8 mouse cellular contexts compared by ENCODE assay signal in genomic region chr7:123338351-123338750, GRCm38 (mm10). TPM values are rescaled to one million over a fixed set of nuclear protein-coding genes. Genes with fewer than 3 reads are reported as not detected.
DNase-seq lines count a peak whose midpoint lies in the region; ATAC-seq and TF ChIP-seq lines count a peak whose summit lies in the region.

No protein-coding gene starts in this region.

- DNase-seq in heart, postnatal 0 days (ENCODE audit: low spot score), result peak; percentile 9
- no peak for DNase-seq in heart, postnatal 25 days (ENCODE audit: low spot score)
- no peak for DNase-seq in spleen, adult 12 weeks (ENCODE audit: low spot score)

- H3K4me2 ChIP-seq in heart, postnatal 0 days (ENCODE audit: low read depth, low read length), result no peak overlapping the region
- H3K4me2 ChIP-seq in kidney, embryonic 15.5 days, result no peak overlapping the region
- H3K4me2 ChIP-seq in liver, embryonic 16.5 days (ENCODE audit: low read depth, low read length), result no peak overlapping the region

- WGBS in heart, postnatal 0 days, result 53% methylated on average over 8 of the region's 8 CpGs
- 46% methylated on average over 8 of the region's 8 CpGs for WGBS in kidney, embryonic 15.5 days
- WGBS in liver, embryonic 16.5 days (ENCODE audit: insufficient replicate concordance), result 68% methylated on average over 8 of the region's 8 CpGs

- 0 out of 2 replicates have a peak, but pooled peaks have one; percentile 31 for ATAC-seq in heart, postnatal 0 days (ENCODE audit: insufficient read depth, low read depth)
- peak; percentile 62 for ATAC-seq in kidney, embryonic 15.5 days (replicated peaks; ENCODE audit: low FRiP score)
- peak; percentile 43; the same call in 1 of the 2 replicates for ATAC-seq in liver, embryonic 16.5 days (ENCODE audit: low read depth)
- no peak for ATAC-seq in megakaryocyte progenitor cell, adult 5-6 weeks (replicated peaks; ENCODE audit: poor library complexity)
- ATAC-seq in frontal cortex, adult (ENCODE audit: low TSS enrichment), result no peak

- intact Hi-C loops in heart, postnatal 25 days (cut with DNase I), result no loop called here

- no peak overlapping the region for H3K9ac ChIP-seq in heart, postnatal 0 days (replicated peaks; ENCODE audit: low read depth, low read length)
- H3K9ac ChIP-seq in kidney, embryonic 15.5 days, result no peak overlapping the region
- H3K9ac ChIP-seq in liver, embryonic 16.5 days (ENCODE audit: low read depth, low read length), result no peak overlapping the region

- H3K36me3 ChIP-seq in heart, postnatal 0 days (replicated peaks; ENCODE audit: control insufficient read depth, insufficient read depth, low read length), result no peaks in the 10 kb centered on the region
- no peaks in the 10 kb centered on the region for H3K36me3 ChIP-seq in kidney, embryonic 15.5 days
- H3K36me3 ChIP-seq in liver, embryonic 16.5 days (ENCODE audit: control insufficient read depth, insufficient read depth), result no peaks in the 10 kb centered on the region

- peak; percentile 27 for TF ChIP-seq CTCF in heart, postnatal 0 days (IDR thresholded peaks at IDR 0.05; ENCODE audit: low read depth)

- H3K4me3 ChIP-seq in heart, postnatal 0 days (ENCODE audit: low read depth, low read length), result no peak overlapping the region
- H3K4me3 ChIP-seq in brown adipose tissue, adult 24 weeks (ENCODE audit: insufficient read depth, low read depth, low read length), result no peak overlapping the region
- no peak overlapping the region for H3K4me3 ChIP-seq in kidney, embryonic 15.5 days (replicated peaks)
- H3K4me3 ChIP-seq in liver, embryonic 16.5 days (ENCODE audit: low read depth, low read length), result no peak overlapping the region

- H3K9me3 ChIP-seq in heart, postnatal 0 days (replicated peaks; ENCODE audit: control insufficient read depth, low read length), result no peaks in the 10 kb centered on the region
- H3K9me3 ChIP-seq in kidney, embryonic 15.5 days (replicated peaks), result no peaks in the 10 kb centered on the region
- no peaks in the 10 kb centered on the region for H3K9me3 ChIP-seq in liver, embryonic 16.5 days (replicated peaks; ENCODE audit: control insufficient read depth, low read length)

- no peak for TF ChIP-seq EP300 in heart, postnatal 0 days (IDR thresholded peaks at IDR 0.05; ENCODE audit: low read depth)

- peaks cover 55% of the 10 kb centered on the region for H3K4me1 ChIP-seq in heart, postnatal 0 days (ENCODE audit: control insufficient read depth, insufficient read depth)
- peaks cover 45% of the 10 kb centered on the region for H3K4me1 ChIP-seq in brown adipose tissue, adult 24 weeks (ENCODE audit: control insufficient read depth, insufficient read depth, insufficient read length, low read length)
- H3K4me1 ChIP-seq in kidney, embryonic 15.5 days, result peaks cover 52% of the 10 kb centered on the region
- H3K4me1 ChIP-seq in liver, embryonic 16.5 days (ENCODE audit: control insufficient read depth, low read depth, low read length), result peaks cover 2% of the 10 kb centered on the region; the same call in 1 of the 2 replicates

- no peaks in the 10 kb centered on the region for H3K27me3 ChIP-seq in heart, postnatal 0 days (ENCODE audit: control insufficient read depth, insufficient read depth, low read length)
- H3K27me3 ChIP-seq in kidney, embryonic 15.5 days, result no peaks in the 10 kb centered on the region
- H3K27me3 ChIP-seq in liver, embryonic 16.5 days (ENCODE audit: control insufficient read depth, insufficient read depth, low read depth, low read length), result no peaks in the 10 kb centered on the region

- H3K27ac ChIP-seq in heart, postnatal 0 days (ENCODE audit: low read depth), result 0 out of 2 replicates have a peak overlapping the region, but pooled peaks have one; percentile 2
- peak overlapping the region; percentile 81 for H3K27ac ChIP-seq in brown adipose tissue, adult 24 weeks (replicated peaks; ENCODE audit: low read depth, low read length)
- peak overlapping the region; percentile 67 for H3K27ac ChIP-seq in kidney, embryonic 15.5 days
- H3K27ac ChIP-seq in liver, embryonic 16.5 days (ENCODE audit: low read length), result no peak overlapping the region

RNA-seq across cellular contexts. Expression of gene Lcmt1, which starts 31.2 kb away (rescaled TPM):
- 12.4 and 14.7 TPM in 2 replicates for total RNA-seq in heart, postnatal 0 days (2014; rRNA removed; ENCODE audit: low replicate concordance)
- 36.2 and 38.6 TPM in 2 replicates for polyA plus RNA-seq in heart, postnatal 0 days (2015; fragmentation: Nextera tagmentation; extraction: Ambion mirVana)
- total RNA-seq in heart, postnatal 25 days (2021), result 10 to 100 TPM; 20.0 to 21.9 TPM
- 34.2 and 35.1 TPM in 2 replicates for polyA plus RNA-seq in brown adipose tissue, adult 24 weeks (2012; ENCODE audit: insufficient read depth, insufficient read length, missing spikeins)
- 54.5 and 54.9 TPM in 2 replicates for polyA plus RNA-seq in kidney, embryonic 15.5 days (2015; fragmentation: Nextera tagmentation; extraction: Ambion mirVana)
- 18.4 and 19.8 TPM in 2 replicates for polyA plus RNA-seq in liver, embryonic 16.5 days (2015; fragmentation: Nextera tagmentation; extraction: Ambion mirVana)
- total RNA-seq in megakaryocyte progenitor cell, adult 5-6 weeks (2015), result 35.9 and 43.6 TPM in 2 replicates
- total RNA-seq in megakaryocyte progenitor cell, adult 5-6 weeks (2017), result 45.4 and 48.0 TPM in 2 replicates

RNA-seq across cellular contexts. Expression of gene Arhgap17, which starts 31.4 kb away (rescaled TPM):
- total RNA-seq in heart, postnatal 0 days (2014; rRNA removed; ENCODE audit: low replicate concordance), result 8.9 and 11.4 TPM in 2 replicates
- polyA plus RNA-seq in heart, postnatal 0 days (2015; fragmentation: Nextera tagmentation; extraction: Ambion mirVana), result 6.4 and 7.1 TPM in 2 replicates
- total RNA-seq in heart, postnatal 25 days (2021), result 10 to 100 TPM; 16.7 to 20.2 TPM
- polyA plus RNA-seq in brown adipose tissue, adult 24 weeks (2012; ENCODE audit: insufficient read depth, insufficient read length, missing spikeins), result 6.8 and 8.6 TPM in 2 replicates
- polyA plus RNA-seq in kidney, embryonic 15.5 days (2015; fragmentation: Nextera tagmentation; extraction: Ambion mirVana), result 23.7 and 25.2 TPM in 2 replicates
- 8.8 and 10.1 TPM in 2 replicates for polyA plus RNA-seq in liver, embryonic 16.5 days (2015; fragmentation: Nextera tagmentation; extraction: Ambion mirVana)
- 79.4 and 85.9 TPM in 2 replicates for total RNA-seq in megakaryocyte progenitor cell, adult 5-6 weeks (2015)
- 23.2 and 26.7 TPM in 2 replicates for total RNA-seq in megakaryocyte progenitor cell, adult 5-6 weeks (2017)

Comparison
In these comparisons a context has a peak if more than half of its experiments do, and no peak if none do; other contexts are left out.
1. ATAC-seq: peak in heart, postnatal 0 days (single experiment), kidney, embryonic 15.5 days (single experiment) and liver, embryonic 16.5 days (single experiment); none in megakaryocyte progenitor cell, adult 5-6 weeks (single experiment) and frontal cortex, adult (single experiment).